Mouse (Mus musculus): Measurements from ENCODE around the gene Slc17a9. TPM values are rescaled to one million over a fixed set of nuclear protein-coding genes. Genes with fewer than 3 reads are reported as not detected.

Slc17a9 gene
- polyA plus RNA-seq (2017; shearing (Covaris generic)), result 10 to 100 TPM; 55.1 to 70.2 TPM

GRCm38 (mm10) chr2:180724585-180725413, at the start of gene Slc17a9:
Gene Slc17a9 (plus strand): TSS chr2:180725263.

GRCm38 (mm10) chr2:180709923-180710272, 15.2 kb upstream of the Slc17a9 start, which contains the start of the genes Dido1 and Gid8:
Gene Dido1 (minus strand): TSS chr2:180709999.
Gene Gid8 (plus strand): TSS chr2:180710117.

GRCm38 (mm10) chr2:180776793-180777192, 51.7 kb downstream of the Slc17a9 start, which contains the start of gene Bhlhe23:
Gene Bhlhe23 (minus strand): TSS chr2:180776900.

Other genes starting within 250 kb of the Slc17a9 start
- gene Ntsr1, start 225.3 kb upstream of the Slc17a9 start, polyA plus RNA-seq (2017; shearing (Covaris generic)), result not detected
- gene Mrgbp, start 144.0 kb upstream of the Slc17a9 start, polyA plus RNA-seq (2017; shearing (Covaris generic)), result 10 to 100 TPM; 40.5 to 67.2 TPM
- 10 to 100 TPM; 88.7 to 91.5 TPM for gene Ogfr, start 136.0 kb upstream of the Slc17a9 start, polyA plus RNA-seq (2017; shearing (Covaris generic))
- 1 to 10 TPM; 1.4 to 1.9 TPM for gene Col9a3, start 127.5 kb upstream of the Slc17a9 start, polyA plus RNA-seq (2017; shearing (Covaris generic))
- gene Tcfl5, start 82.6 kb upstream of the Slc17a9 start, polyA plus RNA-seq (2017; shearing (Covaris generic)), result under 1 TPM in 1 of 2 experiments, not detected in 1; 0.36 TPM
- gene Dido1, start 15.3 kb upstream of the Slc17a9 start, polyA plus RNA-seq (2017; shearing (Covaris generic)), result 10 to 100 TPM; 44.4 to 46.2 TPM
- 10 to 100 TPM; 35.7 to 39.1 TPM for gene Gid8, start 15.1 kb upstream of the Slc17a9 start, polyA plus RNA-seq (2017; shearing (Covaris generic))
- under 1 TPM in 1 of 2 experiments, not detected in 1; 0.65 TPM for gene Bhlhe23, start 51.6 kb downstream of the Slc17a9 start, polyA plus RNA-seq (2017; shearing (Covaris generic))
- 10 to 100 TPM; 60.8 to 69.6 TPM for gene Ythdf1, start 195.7 kb downstream of the Slc17a9 start, polyA plus RNA-seq (2017; shearing (Covaris generic))
- gene Birc7, start 203.8 kb downstream of the Slc17a9 start, polyA plus RNA-seq (2017; shearing (Covaris generic)), result not detected
- gene Nkain4, start 229.4 kb downstream of the Slc17a9 start, polyA plus RNA-seq (2017; shearing (Covaris generic)), result not detected
- 10 to 100 TPM; 58.0 to 60.0 TPM for gene Arfgap1, start 242.0 kb downstream of the Slc17a9 start, polyA plus RNA-seq (2017; shearing (Covaris generic))